Mouse (Mus musculus): ENCODE measurements around the gene Dnph1. TPM values are rescaled to one million over a fixed set of nuclear protein-coding genes. Genes with fewer than 3 reads are reported as not detected.
"Not testable (repeated sequence)": the region's sequence is repeated elsewhere in the genome, so short reads cannot be mapped to it uniquely, and the experiment has no call there.

Gene Dnph1
- 1 to 10 TPM; 5.1 to 6.7 TPM for total RNA-seq (2021)

- peak; percentile 70 to 71 for DNase-seq (ENCODE audit: extremely low spot score in 1 of 2, low spot score in 1 of 2)
These were observed at the start of gene Dnph1 for GRCm38 (mm10) chr17:46496623-46497434. Gene Dnph1, plus strand, starts transcription at chr17:46496711.

DNA sequence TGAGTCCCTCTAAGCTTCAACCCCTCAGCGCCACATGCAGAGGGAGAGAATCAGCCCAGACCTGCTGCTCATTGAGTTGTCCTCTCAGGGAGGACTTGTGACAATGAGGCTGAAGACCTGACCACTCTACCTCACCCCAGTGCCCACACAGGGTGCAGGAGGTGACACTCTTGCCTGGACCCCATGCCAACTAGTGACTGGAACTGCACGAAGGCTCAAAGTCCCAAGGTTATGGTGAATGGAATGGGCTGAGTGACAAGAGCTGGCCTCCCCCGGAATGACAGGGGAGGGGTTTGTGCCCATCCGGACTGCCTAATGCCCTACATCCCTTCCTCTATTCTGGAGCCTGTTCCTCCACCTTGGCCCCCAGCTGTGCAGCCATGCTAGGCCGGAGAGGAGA lies 43.8 kb upstream of the Dnph1 start:
- no peak for DNase-seq (ENCODE audit: extremely low spot score in 1 of 2, low spot score in 1 of 2)

DNA sequence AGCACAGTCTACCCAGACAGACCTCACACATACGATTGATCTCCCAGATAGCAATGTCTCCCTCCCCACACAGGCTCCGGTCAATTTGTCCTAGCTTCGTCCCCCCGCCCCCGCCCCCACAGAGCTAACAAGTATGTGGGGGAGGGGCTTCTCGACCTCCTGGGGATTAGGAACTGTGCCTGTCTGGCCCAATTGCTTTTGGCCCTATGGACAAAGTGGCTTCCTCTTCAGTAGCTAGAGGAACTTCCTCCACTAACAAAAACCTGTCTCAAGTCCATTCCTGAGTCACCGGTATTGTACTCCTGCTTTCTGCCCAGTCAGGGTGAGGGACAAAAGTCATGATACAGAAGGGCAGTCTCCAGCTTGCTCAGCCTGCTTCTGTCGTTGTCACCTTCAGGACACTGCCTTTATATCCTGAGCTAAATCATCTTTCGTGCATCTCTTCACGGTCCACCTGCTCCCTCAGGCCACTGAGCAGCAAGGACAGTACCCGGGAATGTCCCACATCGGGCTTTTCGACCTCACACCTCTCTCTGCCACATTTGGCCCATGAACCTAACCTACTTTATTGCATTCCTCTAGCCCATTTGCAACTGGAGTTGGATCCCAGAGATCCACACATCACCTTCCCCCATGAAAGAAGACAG lies 43.1 kb upstream of the Dnph1 start:
- no peak for DNase-seq (ENCODE audit: extremely low spot score in 1 of 2, low spot score in 1 of 2)

GRCm38 (mm10) chr17:46453970-46454411 lies 42.5 kb upstream of the Dnph1 start:
- DNase-seq (ENCODE audit: extremely low spot score in 1 of 2, low spot score in 1 of 2) = no peak

GRCm38 (mm10) chr17:46454539-46454938 lies 42.0 kb upstream of the Dnph1 start:
- DNase-seq (ENCODE audit: extremely low spot score in 1 of 2, low spot score in 1 of 2) = no peak

GRCm38 (mm10) chr17:46455110-46455691 lies 41.3 kb upstream of the Dnph1 start:
- DNase-seq (ENCODE audit: extremely low spot score in 1 of 2, low spot score in 1 of 2) = peak in 1 of 2 experiments; percentile 35

GRCm38 (mm10) chr17:46457791-46458190 lies 38.7 kb upstream of the Dnph1 start:
- peak in 1 of 2 experiments; percentile 63 for DNase-seq (ENCODE audit: extremely low spot score in 1 of 2, low spot score in 1 of 2)

- DNase-seq (ENCODE audit: extremely low spot score in 1 of 2, low spot score in 1 of 2) = no peak
These were observed 38.1 kb upstream of the Dnph1 start for GRCm38 (mm10) chr17:46458439-46458838.

GRCm38 (mm10) chr17:46460673-46461072 lies 35.8 kb upstream of the Dnph1 start:
- no peak for DNase-seq (ENCODE audit: extremely low spot score in 1 of 2, low spot score in 1 of 2)

GRCm38 (mm10) chr17:46461347-46461746 lies 35.2 kb upstream of the Dnph1 start:
- no peak for DNase-seq (ENCODE audit: extremely low spot score in 1 of 2, low spot score in 1 of 2)

DNA sequence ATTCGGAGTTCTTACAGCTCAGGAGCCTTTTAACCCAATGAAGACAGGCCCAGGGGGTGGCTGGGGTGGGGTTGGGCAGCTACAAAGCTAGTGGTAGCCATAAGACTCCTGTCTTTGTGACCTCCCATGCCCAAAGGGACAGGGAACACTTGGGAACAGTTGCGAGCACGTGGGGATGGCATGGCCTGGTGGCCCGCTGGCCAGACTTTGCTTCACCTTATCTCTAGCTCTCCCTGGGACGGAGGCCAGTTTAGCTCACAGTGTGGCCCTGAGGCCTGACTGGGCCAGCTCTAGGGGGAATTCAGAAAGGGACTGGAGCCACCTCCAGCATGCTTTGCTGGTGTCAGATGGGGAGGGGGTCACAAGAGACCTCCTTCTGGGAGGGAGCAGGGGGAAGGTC lies 34.3 kb upstream of the Dnph1 start:
- DNase-seq (ENCODE audit: extremely low spot score in 1 of 2, low spot score in 1 of 2) = no peak

DNA sequence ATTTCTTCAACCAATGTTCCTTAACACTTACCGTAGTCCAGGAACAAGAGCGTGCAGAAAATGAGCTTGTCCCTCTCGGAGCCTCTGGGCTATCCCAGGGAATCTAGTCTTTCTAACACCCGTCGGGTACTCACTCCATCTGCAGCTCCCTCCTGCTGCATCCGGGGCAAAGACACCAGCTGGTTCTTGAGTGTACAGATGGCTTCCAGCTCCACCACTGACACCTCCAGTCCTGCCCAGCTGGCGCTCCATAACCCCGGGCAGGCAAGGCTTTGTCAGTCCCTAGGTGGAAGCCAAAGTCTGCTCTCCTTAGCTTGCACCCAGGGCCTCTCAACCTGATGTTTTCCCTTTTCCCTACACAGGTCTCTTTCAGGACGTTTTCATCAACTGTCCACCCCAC lies 28.7 kb upstream of the Dnph1 start:
- DNase-seq (ENCODE audit: extremely low spot score in 1 of 2, low spot score in 1 of 2) = no peak

- no peak for DNase-seq (ENCODE audit: extremely low spot score in 1 of 2, low spot score in 1 of 2)
These were observed 19.9 kb upstream of the Dnph1 start for GRCm38 (mm10) chr17:46476601-46477000.

DNA sequence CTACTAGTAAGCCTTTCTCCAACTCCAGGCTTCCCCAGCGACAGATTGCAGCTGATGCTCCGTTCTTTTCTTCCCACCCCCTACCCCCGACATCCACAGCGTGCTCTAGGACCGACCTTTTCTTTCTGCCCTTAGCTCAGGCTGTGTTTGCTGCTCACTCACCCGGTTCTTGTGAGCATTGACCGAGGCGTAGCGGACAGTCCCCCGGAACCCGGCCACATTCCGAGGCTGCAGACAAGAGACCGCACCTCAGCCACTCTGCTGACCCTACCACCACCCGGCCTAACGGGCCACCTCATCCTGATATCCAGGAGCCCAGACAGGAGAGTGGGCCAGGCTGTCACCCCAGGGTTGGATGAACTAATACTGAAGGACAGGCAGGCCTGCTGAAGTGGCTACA lies 19.2 kb upstream of the Dnph1 start:
- no peak for DNase-seq (ENCODE audit: extremely low spot score in 1 of 2, low spot score in 1 of 2)

DNA sequence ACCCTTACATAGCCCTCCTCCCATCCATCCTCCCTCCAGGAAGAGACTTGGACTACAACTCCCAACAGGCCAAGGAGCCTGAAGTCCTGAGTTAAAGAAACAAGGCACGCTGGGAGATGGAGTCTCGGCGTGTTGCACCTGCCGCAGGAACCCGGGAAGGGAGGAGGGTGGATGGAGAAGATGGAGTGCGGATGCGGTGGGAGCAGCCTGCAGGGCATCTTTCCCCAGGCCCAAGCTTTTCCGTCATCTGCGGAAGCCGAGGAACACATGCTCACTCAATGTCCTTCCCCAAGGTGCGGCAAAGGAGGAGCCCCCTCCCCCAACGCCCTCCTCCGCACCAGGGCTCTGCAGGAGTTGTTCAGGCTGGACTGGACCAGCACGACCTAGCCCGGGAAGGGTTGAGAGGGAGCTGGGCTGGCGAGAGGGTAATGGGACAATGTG lies 12.9 kb upstream of the Dnph1 start:
- peak; percentile 44 to 46 for DNase-seq (ENCODE audit: extremely low spot score in 1 of 2, low spot score in 1 of 2)

DNA sequence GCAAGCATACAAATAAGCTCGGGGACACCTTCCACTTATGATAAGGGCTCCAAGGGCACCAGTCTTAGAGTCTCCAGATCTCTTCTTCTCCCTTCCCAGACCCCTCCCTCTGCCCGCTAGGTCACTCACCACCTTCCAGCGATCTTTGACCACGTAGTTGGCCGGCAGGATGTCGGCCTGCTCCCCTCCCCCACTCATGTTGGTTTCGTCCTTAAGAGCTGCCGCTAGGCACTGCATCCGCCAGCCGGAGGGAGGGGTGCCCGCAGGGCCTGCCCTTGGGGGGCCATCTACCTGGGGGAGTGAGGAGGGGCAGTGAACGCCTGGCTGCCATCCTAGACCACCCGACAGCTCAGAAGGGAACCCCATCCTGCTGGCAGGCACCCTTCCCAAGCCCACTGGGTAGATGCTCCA lies 12.5 kb upstream of the Dnph1 start:
- DNase-seq (ENCODE audit: extremely low spot score in 1 of 2, low spot score in 1 of 2) = peak in 1 of 2 experiments; percentile 34

- DNase-seq (ENCODE audit: extremely low spot score in 1 of 2, low spot score in 1 of 2) = no peak
These were observed 12.0 kb upstream of the Dnph1 start for GRCm38 (mm10) chr17:46484461-46484875.

DNA sequence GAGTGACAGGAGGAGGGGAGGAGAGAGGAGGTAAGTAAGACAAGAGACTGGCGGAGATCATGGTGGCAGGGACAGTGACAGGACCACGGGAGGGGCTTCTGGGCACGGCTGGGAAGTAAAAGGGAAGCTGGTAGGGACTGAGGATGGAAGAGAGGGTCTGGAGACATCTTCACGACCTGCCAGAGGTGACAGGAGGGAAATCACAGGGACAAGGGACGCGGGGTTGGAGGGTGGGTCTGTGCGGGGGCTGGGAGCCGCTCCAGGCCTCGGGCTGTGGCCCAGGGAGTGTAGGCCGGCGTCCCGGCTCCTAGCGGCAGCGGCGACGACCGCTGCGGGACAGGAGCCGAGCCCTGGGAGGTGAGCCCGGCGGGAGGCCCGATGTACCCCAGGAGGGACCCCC lies 9.5 kb upstream of the Dnph1 start:
- no peak for DNase-seq (ENCODE audit: extremely low spot score in 1 of 2, low spot score in 1 of 2)

GRCm38 (mm10) chr17:46487431-46487830 lies 9.1 kb upstream of the Dnph1 start, which contains the start of gene Ttbk1:
Gene Ttbk1, minus strand, starts transcription at chr17:46487675.
- peak; percentile 40 to 55 for DNase-seq (ENCODE audit: extremely low spot score in 1 of 2, low spot score in 1 of 2)

- DNase-seq (ENCODE audit: extremely low spot score in 1 of 2, low spot score in 1 of 2) = no peak
These were observed 1.0 kb upstream of the Dnph1 start for GRCm38 (mm10) chr17:46495486-46495885.

GRCm38 (mm10) chr17:46496081-46496480 lies 430 bp upstream of the Dnph1 start:
- not testable (repeated sequence) for DNase-seq (ENCODE audit: extremely low spot score in 1 of 2, low spot score in 1 of 2)
